Mouse (Mus musculus): ENCODE results near the gene Cd79a. TPM values are rescaled to one million over a fixed set of nuclear protein-coding genes. Genes with fewer than 3 reads are reported as not detected.

Cd79a gene
- polyA plus RNA-seq, 1 experiment from 2014 or later = 0.23 TPM

- peak overlapping the region; percentile 100 for H3K9ac ChIP-seq (ENCODE audit: low read depth, low read length)
- H3K27me3 ChIP-seq (replicated peaks; ENCODE audit: control insufficient read depth, insufficient read depth, low read length) = no peaks in the 10 kb centered on the region
- ATAC-seq = no peak
- H3K4me1 ChIP-seq (replicated peaks; ENCODE audit: control insufficient read depth, insufficient read depth, low read length) = 0 out of 2 replicates have a peak, but pooled peaks cover 6% of the 10 kb centered on the region
- no peaks in the 10 kb centered on the region for H3K9me3 ChIP-seq (ENCODE audit: control insufficient read depth)
- H3K4me3 ChIP-seq (ENCODE audit: low read depth, low read length) = peak overlapping the region; percentile 98
- under 1% methylated on average over 47 of the region's 47 CpGs for WGBS
- peak overlapping the region; percentile 78 for H3K4me2 ChIP-seq (replicated peaks; ENCODE audit: low read depth)
- peaks cover 41% of the 10 kb centered on the region for H3K36me3 ChIP-seq (ENCODE audit: control insufficient read depth, insufficient read depth)
- 0 out of 2 replicates have a peak, but pooled peaks have one; percentile 10 for TF ChIP-seq CTCF (IDR thresholded peaks at IDR 0.05; ENCODE audit: low read depth)
- peak overlapping the region; percentile 87 for H3K27ac ChIP-seq (ENCODE audit: low read depth, low read length)
These were observed 12.4 kb upstream of the Cd79a start for GRCm38 (mm10) chr7:24884693-24885291.

GRCm38 (mm10) chr7:24885468-24886307 lies 11.5 kb upstream of the Cd79a start:
- no peak for TF ChIP-seq CTCF (IDR thresholded peaks at IDR 0.05; ENCODE audit: low read depth)
- no peaks in the 10 kb centered on the region for H3K27me3 ChIP-seq (replicated peaks; ENCODE audit: control insufficient read depth, insufficient read depth, low read length)

DNA sequence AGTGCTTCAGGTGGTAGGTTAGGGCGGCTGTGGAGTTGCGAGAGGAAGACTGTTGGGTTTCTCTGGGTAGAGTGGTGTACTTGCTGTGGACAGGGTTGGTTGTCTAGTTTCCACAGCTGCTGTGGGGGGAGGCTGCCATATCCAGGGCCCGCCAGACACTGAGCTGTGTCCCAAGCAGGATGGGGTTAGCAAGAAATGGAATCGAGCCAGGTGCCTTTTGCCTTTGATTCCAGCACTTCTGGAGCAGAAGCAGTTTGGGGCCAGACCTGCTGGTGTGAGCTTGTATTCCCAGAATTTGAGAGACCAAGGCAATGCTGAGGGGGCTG lies 10.9 kb upstream of the Cd79a start:
- H3K36me3 ChIP-seq (ENCODE audit: control insufficient read depth, insufficient read depth) = peaks cover 46% of the 10 kb centered on the region
- H3K4me3 ChIP-seq (ENCODE audit: low read depth, low read length) = peak overlapping the region; percentile 98
- peak overlapping the region; percentile 100 for H3K9ac ChIP-seq (ENCODE audit: low read depth, low read length)
- no peak for ATAC-seq
- no peak overlapping the region for H3K27ac ChIP-seq (ENCODE audit: low read depth, low read length)
- H3K4me1 ChIP-seq (replicated peaks; ENCODE audit: control insufficient read depth, insufficient read depth, low read length) = 0 out of 2 replicates have a peak, but pooled peaks cover 6% of the 10 kb centered on the region
- H3K4me2 ChIP-seq (replicated peaks; ENCODE audit: low read depth) = peak overlapping the region; percentile 78
- 29% methylated on average over 4 of the region's 4 CpGs for WGBS
- no peak for TF ChIP-seq CTCF (IDR thresholded peaks at IDR 0.05; ENCODE audit: low read depth)
- no peaks in the 10 kb centered on the region for H3K27me3 ChIP-seq (replicated peaks; ENCODE audit: control insufficient read depth, insufficient read depth, low read length)
- no peaks in the 10 kb centered on the region for H3K9me3 ChIP-seq (ENCODE audit: control insufficient read depth)

More at GRCm38 (mm10) chr7:24885468-24886307, 11.5 kb upstream of the Cd79a start:
- peak overlapping the region; percentile 78 for H3K4me2 ChIP-seq (replicated peaks; ENCODE audit: low read depth)
- H3K9me3 ChIP-seq (ENCODE audit: control insufficient read depth) = no peaks in the 10 kb centered on the region
- 13% methylated on average over 12 of the region's 12 CpGs for WGBS
- no peak for ATAC-seq
- 0 out of 2 replicates have a peak, but pooled peaks cover 6% of the 10 kb centered on the region for H3K4me1 ChIP-seq (replicated peaks; ENCODE audit: control insufficient read depth, insufficient read depth, low read length)
- H3K4me3 ChIP-seq (ENCODE audit: low read depth, low read length) = peak overlapping the region; percentile 98
- H3K9ac ChIP-seq (ENCODE audit: low read depth, low read length) = peak overlapping the region; percentile 100
- peaks cover 46% of the 10 kb centered on the region for H3K36me3 ChIP-seq (ENCODE audit: control insufficient read depth, insufficient read depth)
- no peak overlapping the region for H3K27ac ChIP-seq (ENCODE audit: low read depth, low read length)

DNA sequence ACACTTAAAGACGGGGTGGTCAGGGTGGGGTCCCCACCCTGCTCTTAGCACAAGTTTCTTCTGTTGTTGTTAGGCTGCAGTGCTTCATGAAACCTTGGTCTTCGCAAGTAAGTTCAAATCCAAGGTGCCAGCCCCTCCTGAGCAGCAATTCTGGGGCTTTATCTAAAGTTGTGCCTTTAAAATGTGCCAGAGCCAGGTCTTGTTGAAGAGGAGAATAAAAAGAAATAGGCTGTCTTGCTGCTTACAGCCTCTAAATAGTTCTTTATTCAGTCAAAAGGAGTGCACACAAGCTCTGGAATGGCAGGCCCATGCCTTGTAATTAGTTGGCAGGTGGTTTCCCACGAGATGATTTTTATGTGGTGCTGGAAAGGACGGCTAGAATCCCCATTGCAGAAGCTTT lies 10.1 kb upstream of the Cd79a start:
- ATAC-seq = no peak
- Histone ChIP-seq H3K4me3 (ENCODE audit: low read depth, low read length) (no peak overlapping the region; the same call in 1 of the 2 replicates), H3K4me1 (replicated peaks; ENCODE audit: control insufficient read depth, insufficient read depth, low read length) (0 out of 2 replicates have a peak, but pooled peaks cover 6% of the 10 kb centered on the region), H3K36me3 (ENCODE audit: control insufficient read depth, insufficient read depth) (peaks cover 46% of the 10 kb centered on the region), H3K27ac (ENCODE audit: low read depth, low read length) (no peak overlapping the region), H3K4me2 (replicated peaks; ENCODE audit: low read depth) (peak overlapping the region; percentile 78; the same call in 1 of the 2 replicates), H3K9me3 (ENCODE audit: control insufficient read depth) (no peaks in the 10 kb centered on the region), H3K9ac (ENCODE audit: low read depth, low read length) (peak overlapping the region; percentile 100; the same call in 1 of the 2 replicates), H3K27me3 (replicated peaks; ENCODE audit: control insufficient read depth, insufficient read depth, low read length) (no peaks in the 10 kb centered on the region)
- TF ChIP-seq CTCF (IDR thresholded peaks at IDR 0.05; ENCODE audit: low read depth) = no peak
- 48% methylated on average over 4 of the region's 4 CpGs for WGBS

DNA sequence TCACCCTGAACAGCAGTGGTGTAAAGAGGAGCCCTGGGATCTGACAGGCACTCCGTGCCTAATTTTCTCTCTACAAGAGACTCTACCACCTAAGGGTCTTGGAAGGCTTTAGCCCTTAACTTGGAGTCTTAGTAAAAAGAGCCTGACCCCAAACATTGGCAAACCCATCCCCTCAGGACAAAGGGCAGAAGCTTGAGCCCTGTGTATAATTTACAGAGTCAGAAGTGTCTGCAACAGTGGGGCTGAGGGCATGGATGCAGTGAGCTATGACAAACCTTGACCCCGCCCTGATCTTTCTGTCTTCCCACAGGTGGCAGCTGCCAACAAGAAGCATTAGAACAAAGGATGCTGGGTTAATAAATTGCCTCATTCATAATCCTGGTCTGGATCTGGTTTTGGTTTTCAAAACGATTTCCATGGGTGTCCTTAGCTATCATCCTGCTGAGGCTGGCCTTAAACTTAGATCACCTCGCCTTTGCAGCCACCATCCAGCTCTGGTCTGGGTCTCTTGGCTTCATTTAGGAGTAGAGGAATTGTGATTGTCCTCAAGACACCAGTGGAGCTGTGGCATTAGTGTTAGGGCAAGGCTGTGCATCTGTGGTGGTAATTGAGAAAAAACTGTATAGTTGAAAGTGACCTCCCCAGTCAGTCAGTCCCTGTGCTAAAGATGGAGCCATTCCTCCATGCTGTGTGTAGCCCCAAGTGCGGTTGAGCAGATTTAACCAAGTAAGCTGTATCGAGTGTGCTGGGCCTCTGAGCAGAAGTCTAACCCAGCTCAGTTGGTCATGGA lies 7.6 kb upstream of the Cd79a start:
- Histone ChIP-seq H3K9me3 (ENCODE audit: control insufficient read depth) (no peaks in the 10 kb centered on the region), H3K36me3 (ENCODE audit: control insufficient read depth, insufficient read depth) (peaks cover 46% of the 10 kb centered on the region), H3K27ac (ENCODE audit: low read depth, low read length) (no peak overlapping the region), H3K4me1 (replicated peaks; ENCODE audit: control insufficient read depth, insufficient read depth, low read length) (0 out of 2 replicates have a peak, but pooled peaks cover 6% of the 10 kb centered on the region), H3K4me3 (ENCODE audit: low read depth, low read length) (no peak overlapping the region), H3K4me2 (replicated peaks; ENCODE audit: low read depth) (no peak overlapping the region), H3K9ac (ENCODE audit: low read depth, low read length) (no peak overlapping the region), H3K27me3 (replicated peaks; ENCODE audit: control insufficient read depth, insufficient read depth, low read length) (no peaks in the 10 kb centered on the region)
- TF ChIP-seq CTCF (IDR thresholded peaks at IDR 0.05; ENCODE audit: low read depth) = no peak
- 79% methylated on average over 6 of the region's 6 CpGs for WGBS
- ATAC-seq = no peak
